Mouse (Mus musculus): ENCODE data around the gene Wfdc17.

DNA sequence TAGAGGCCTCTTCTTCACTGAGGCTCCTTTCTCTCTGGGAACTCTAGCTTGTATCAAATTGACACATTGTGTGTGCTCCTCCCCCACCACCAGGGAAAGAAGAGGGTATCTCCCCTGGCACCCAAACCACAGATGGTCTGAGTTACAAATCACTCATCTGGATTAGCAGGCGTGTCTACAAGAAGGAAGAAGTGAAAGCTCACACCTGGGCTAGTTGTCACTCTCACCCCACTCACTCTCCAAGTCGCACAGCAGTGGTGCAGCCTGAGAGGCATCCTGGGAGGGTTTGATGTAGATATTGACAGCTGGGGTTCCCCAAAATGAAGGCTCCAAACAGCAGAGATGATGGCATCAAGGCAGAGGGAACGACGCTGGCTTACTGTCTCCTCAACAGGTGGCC is 42.4 kb downstream of the Wfdc17 start:
- TF ChIP-seq POLR2A (IDR thresholded peaks at IDR 0.05; ENCODE audit: extremely low read depth, insufficient read depth, low read length) = no peak
- no peak for TF ChIP-seq CTCF (IDR thresholded peaks at IDR 0.05; ENCODE audit: low read depth, low read length)

Measured in liver, adult 2 months (tissue).